Mouse (Mus musculus): ENCODE data around the gene Zfp446.

GRCm38 (mm10) chr7:13023928-13024731 is 46.5 kb downstream of the Zfp446 start:
- no peak for TF ChIP-seq GATA1 (IDR thresholded peaks at IDR 0.05; ENCODE audit: low read length)
- no peak for TF ChIP-seq TAL1 (IDR thresholded peaks at IDR 0.05; ENCODE audit: low read length)
